Mouse (Mus musculus) midbrain, postnatal 0 days (tissue): Measurements from ENCODE around the gene Hexb. TPM values are rescaled to one million over a fixed set of nuclear protein-coding genes. Genes with fewer than 3 reads are reported as not detected.

Experiments used
- polyA plus RNA-seq: library from polyadenylated mRNA; unstranded; fragments of >200 nt; fragmentation: Nextera tagmentation; extraction: Ambion mirVana; gene quantifications from 2 replicates; pipeline ENCODE4 v1.2.1, GENCODE M21; 2015
- total RNA-seq: library from RNA; depleted of rRNA; stranded (reverse); fragments of >200 nt; gene quantifications from 2 replicates; pipeline ENCODE4 v1.2.3, GENCODE M21; 2014; rRNA removed

Hexb gene
- total and polyA plus RNA-seq, 2 experiments from 2014 or later, result 57.7 to 70.5 TPM

Other genes with a start within 250 kb of the Hexb start
- not detected in 2 replicates for gene 1700029F12Rik, start 164.0 kb downstream of the Hexb start, total RNA-seq
- not detected in 2 replicates for gene 1700029F12Rik, start 164.0 kb downstream of the Hexb start, polyA plus RNA-seq
- gene Fam169a, start 131.1 kb downstream of the Hexb start, total RNA-seq, result 46.4 and 48.8 TPM in 2 replicates
- gene Fam169a, start 131.1 kb downstream of the Hexb start, polyA plus RNA-seq, result 28.8 and 29.9 TPM in 2 replicates
- gene Gm6169, start 99.1 kb downstream of the Hexb start, total RNA-seq, result not detected in 2 replicates
- gene Gm6169, start 99.1 kb downstream of the Hexb start, polyA plus RNA-seq, result 0.58 and 0.89 TPM in 2 replicates
- 23.1 and 31.4 TPM in 2 replicates for gene Gfm2, start 60.4 kb downstream of the Hexb start, total RNA-seq
- gene Gfm2, start 60.4 kb downstream of the Hexb start, polyA plus RNA-seq, result 21.5 and 24.1 TPM in 2 replicates
- gene Nsa2, start 60.4 kb downstream of the Hexb start, total RNA-seq, result 24.1 and 32.0 TPM in 2 replicates
- 35.6 and 40.2 TPM in 2 replicates for gene Nsa2, start 60.4 kb downstream of the Hexb start, polyA plus RNA-seq
- 326 and 348 TPM in 2 replicates for gene Enc1, start 42.7 kb upstream of the Hexb start, total RNA-seq
- 54.0 and 54.2 TPM in 2 replicates for gene Enc1, start 42.7 kb upstream of the Hexb start, polyA plus RNA-seq